Mouse (Mus musculus): ENCODE measurements at regions not wholly inside any gene's neighbourhood (a gene's known extent, or its start where the extent isn't known, plus 50 kb on each side); places are given as distances from the start of the nearest gene placed in this dataset.

- TF ChIP-seq CTCF (IDR thresholded peaks at IDR 0.05; ENCODE audit: low read depth) (no peak), EP300 (IDR thresholded peaks at IDR 0.05; ENCODE audit: low read depth) (no peak)
Measured at GRCm38 (mm10) chr12:107182091-107182655, 306.3 kb upstream of the 3110018I06Rik start.

All from liver, postnatal 0 days (tissue).